Mouse (Mus musculus) midbrain, embryonic 16.5 days (tissue): ENCODE results near the gene Acoxl. TPM values are rescaled to one million over a fixed set of nuclear protein-coding genes. Genes with fewer than 3 reads are reported as not detected.

Source experiments
- ATAC-seq: fragments of 200-750 bp; cut with Nextera tagmentation; 2 replicates; pipeline ENCODE4 v1.8.0; 2017; ENCODE audit warnings: moderate TSS enrichment
- H3K27ac ChIP-seq: fragments of 300-500 bp; sonication (generic); 2 replicates; pipeline ENCODE4 v1.5.1; 2014; ENCODE audit warnings: mild to moderate bottlenecking, low read length, mixed read lengths
- H3K27me3 ChIP-seq: fragments of 300-500 bp; sonication (generic); 2 replicates; pipeline ENCODE4 v1.6.1; 2014; ENCODE audit warnings: low read depth, low read length, mixed read lengths; ENCODE audit not compliant: control insufficient read depth, insufficient read depth
- H3K36me3 ChIP-seq: fragments of 300-500 bp; sonication (generic); 2 replicates; pipeline ENCODE4 v1.6.1; 2014; ENCODE audit warnings: mild to moderate bottlenecking, low read length, moderate library complexity, mixed read lengths; ENCODE audit not compliant: control insufficient read depth, insufficient read depth
- H3K4me1 ChIP-seq: fragments of 300-500 bp; sonication (generic); 2 replicates; pipeline ENCODE4 v1.6.1; 2014; ENCODE audit warnings: mild to moderate bottlenecking, low read length, mixed read lengths; ENCODE audit not compliant: control insufficient read depth, insufficient read depth
- H3K4me2 ChIP-seq: fragments of 300-500 bp; sonication (generic); 2 replicates; pipeline ENCODE4 v1.6.1; 2014; ENCODE audit warnings: mild to moderate bottlenecking, low read length, mixed read lengths
- H3K4me3 ChIP-seq: fragments of 300-500 bp; sonication (generic); 2 replicates; pipeline ENCODE4 v1.5.1; 2014; ENCODE audit warnings: low read depth, mild to moderate bottlenecking, low read length, moderate library complexity, mixed read lengths
- H3K9ac ChIP-seq: fragments of 300-500 bp; sonication (generic); 2 replicates; pipeline ENCODE4 v1.6.1; 2014; ENCODE audit warnings: low read depth, low read length, mixed read lengths
- H3K9me3 ChIP-seq: fragments of 300-500 bp; sonication (generic); replicated peaks from 2 replicates; pipeline ENCODE4 v1.6.1; 2014; ENCODE audit warnings: mild to moderate bottlenecking, low read length, mixed read lengths; ENCODE audit not compliant: control insufficient read depth, poor library complexity, severe bottlenecking
- WGBS: fragments of 180-500 bp; shearing (Covaris S2); extraction: QIAGEN DNeasy Blood & Tissue Kit; methylation state at CpG from one replicate; pipeline ENCODE4 v1.1.7; 2014; 5-methylcytosine and 5-hydroxymethylcytosine counted together
- polyA plus RNA-seq: library from polyadenylated mRNA; unstranded; fragments of >200 nt; fragmentation: Nextera tagmentation; extraction: Ambion mirVana; gene quantifications from 2 replicates; pipeline ENCODE4 v1.2.1, GENCODE M21; 2015

Gene Acoxl
- polyA plus RNA-seq, 1 experiment from 2014 or later: not detected

- 30% methylated on average over 15 of the region's 15 CpGs for WGBS
- H3K4me3 ChIP-seq: no peak overlapping the region
- H3K4me1 ChIP-seq: peaks cover 10% of the 10 kb centered on the region
- H3K27me3 ChIP-seq: no peaks in the 10 kb centered on the region
- no peaks in the 10 kb centered on the region for H3K36me3 ChIP-seq
- ATAC-seq: no peak
- H3K9ac ChIP-seq: no peak overlapping the region
- no peak overlapping the region for H3K4me2 ChIP-seq
- no peak overlapping the region for H3K27ac ChIP-seq
- H3K9me3 ChIP-seq: no peaks in the 10 kb centered on the region
Observed at GRCm38 (mm10) chr2:127927452-127928273, 89.0 kb downstream of the Acoxl start.

GRCm38 (mm10) chr2:127928279-127928678 lies 89.6 kb downstream of the Acoxl start:
- no peaks in the 10 kb centered on the region for H3K27me3 ChIP-seq
- no peak overlapping the region for H3K4me2 ChIP-seq
- no peak overlapping the region for H3K9ac ChIP-seq
- WGBS: 21% methylated on average over 5 of the region's 5 CpGs
- ATAC-seq: 0 out of 2 replicates have a peak, but pooled peaks have one; percentile 54
- no peaks in the 10 kb centered on the region for H3K36me3 ChIP-seq
- no peak overlapping the region for H3K27ac ChIP-seq
- no peaks in the 10 kb centered on the region for H3K9me3 ChIP-seq
- H3K4me1 ChIP-seq: peaks cover 10% of the 10 kb centered on the region
- H3K4me3 ChIP-seq: no peak overlapping the region

GRCm38 (mm10) chr2:127928871-127929270 lies 90.2 kb downstream of the Acoxl start:
- Histone ChIP-seq H3K9ac (no peak overlapping the region), H3K27me3 (no peaks in the 10 kb centered on the region), H3K27ac (no peak overlapping the region), H3K36me3 (no peaks in the 10 kb centered on the region), H3K4me3 (no peak overlapping the region), H3K4me1 (peaks cover 10% of the 10 kb centered on the region), H3K4me2 (no peak overlapping the region), H3K9me3 (no peaks in the 10 kb centered on the region)
- 63% methylated on average over 4 of the region's 4 CpGs for WGBS
- no peak for ATAC-seq

GRCm38 (mm10) chr2:127929939-127930715 lies 91.5 kb downstream of the Acoxl start:
- no peak for ATAC-seq
- Histone ChIP-seq H3K9ac (no peak overlapping the region), H3K9me3 (no peaks in the 10 kb centered on the region), H3K4me2 (no peak overlapping the region), H3K4me3 (no peak overlapping the region), H3K27ac (no peak overlapping the region), H3K36me3 (no peaks in the 10 kb centered on the region), H3K27me3 (no peaks in the 10 kb centered on the region), H3K4me1 (peaks cover 10% of the 10 kb centered on the region)
- whole genome bisulfite sequencing: 46% methylated on average over 6 of the region's 6 CpGs

- WGBS: 83% methylated on average over 4 of the region's 4 CpGs
Observed at GRCm38 (mm10) chr2:127931576-127931975, 92.9 kb downstream of the Acoxl start.

GRCm38 (mm10) chr2:127933531-127933931 lies 94.9 kb downstream of the Acoxl start:
- H3K27ac ChIP-seq: no peak overlapping the region
- H3K4me3 ChIP-seq: no peak overlapping the region
- H3K27me3 ChIP-seq: no peaks in the 10 kb centered on the region
- no peaks in the 10 kb centered on the region for H3K36me3 ChIP-seq
- 76% methylated on average over 3 of the region's 3 CpGs for WGBS
- no peak for ATAC-seq
- no peaks in the 10 kb centered on the region for H3K9me3 ChIP-seq
- no peak overlapping the region for H3K9ac ChIP-seq
- H3K4me2 ChIP-seq: no peak overlapping the region
- H3K4me1 ChIP-seq: no peaks in the 10 kb centered on the region; the same call in 1 of the 2 replicates

More at GRCm38 (mm10) chr2:127931576-127931975, 92.9 kb downstream of the Acoxl start:
- Histone ChIP-seq H3K27ac (no peak overlapping the region), H3K4me3 (no peak overlapping the region), H3K4me1 (peaks cover 10% of the 10 kb centered on the region), H3K9ac (no peak overlapping the region), H3K36me3 (no peaks in the 10 kb centered on the region), H3K4me2 (no peak overlapping the region), H3K9me3 (no peaks in the 10 kb centered on the region), H3K27me3 (no peaks in the 10 kb centered on the region)
- ATAC-seq: no peak

GRCm38 (mm10) chr2:127937079-127937478 lies 98.4 kb downstream of the Acoxl start:
- Histone ChIP-seq H3K27me3 (no peaks in the 10 kb centered on the region), H3K36me3 (no peaks in the 10 kb centered on the region), H3K9ac (no peak overlapping the region), H3K27ac (no peak overlapping the region), H3K4me2 (no peak overlapping the region), H3K9me3 (no peaks in the 10 kb centered on the region), H3K4me3 (no peak overlapping the region), H3K4me1 (no peaks in the 10 kb centered on the region)
- ATAC-seq: no peak
- WGBS: 91% methylated on average over 3 of the region's 3 CpGs

- Histone ChIP-seq H3K4me1 (no peaks in the 10 kb centered on the region), H3K9me3 (no peaks in the 10 kb centered on the region), H3K4me3 (no peak overlapping the region), H3K36me3 (no peaks in the 10 kb centered on the region), H3K9ac (no peak overlapping the region), H3K27ac (no peak overlapping the region), H3K27me3 (no peaks in the 10 kb centered on the region), H3K4me2 (no peak overlapping the region)
- 98% methylated on average over 2 of the region's 2 CpGs for WGBS
- ATAC-seq: no peak
Observed at GRCm38 (mm10) chr2:127939206-127939605, 100.5 kb downstream of the Acoxl start.

GRCm38 (mm10) chr2:127960579-127960978 lies 121.9 kb downstream of the Acoxl start:
- H3K4me1 ChIP-seq: peaks cover 19% of the 10 kb centered on the region
- H3K27me3 ChIP-seq: no peaks in the 10 kb centered on the region
- H3K9ac ChIP-seq: peak overlapping the region; percentile 46; the same call in 1 of the 2 replicates
- H3K4me3 ChIP-seq: no peak overlapping the region
- H3K4me2 ChIP-seq: peak overlapping the region; percentile 25; the same call in 1 of the 2 replicates
- ATAC-seq: peak; percentile 54; the same call in 1 of the 2 replicates
- no peaks in the 10 kb centered on the region for H3K9me3 ChIP-seq
- H3K27ac ChIP-seq: peak overlapping the region; percentile 61
- WGBS: 26% methylated on average over 6 of the region's 6 CpGs
- no peaks in the 10 kb centered on the region for H3K36me3 ChIP-seq
